Mouse (Mus musculus) MN1 (cell line): ENCODE measurements around the gene Acads.

Experiments used
- DNase-seq: peaks from one replicate; pipeline ENCODE4 v3.0.0-alpha.2; 2016; ENCODE audit warnings: low spot score

Gene Acads

DNA sequence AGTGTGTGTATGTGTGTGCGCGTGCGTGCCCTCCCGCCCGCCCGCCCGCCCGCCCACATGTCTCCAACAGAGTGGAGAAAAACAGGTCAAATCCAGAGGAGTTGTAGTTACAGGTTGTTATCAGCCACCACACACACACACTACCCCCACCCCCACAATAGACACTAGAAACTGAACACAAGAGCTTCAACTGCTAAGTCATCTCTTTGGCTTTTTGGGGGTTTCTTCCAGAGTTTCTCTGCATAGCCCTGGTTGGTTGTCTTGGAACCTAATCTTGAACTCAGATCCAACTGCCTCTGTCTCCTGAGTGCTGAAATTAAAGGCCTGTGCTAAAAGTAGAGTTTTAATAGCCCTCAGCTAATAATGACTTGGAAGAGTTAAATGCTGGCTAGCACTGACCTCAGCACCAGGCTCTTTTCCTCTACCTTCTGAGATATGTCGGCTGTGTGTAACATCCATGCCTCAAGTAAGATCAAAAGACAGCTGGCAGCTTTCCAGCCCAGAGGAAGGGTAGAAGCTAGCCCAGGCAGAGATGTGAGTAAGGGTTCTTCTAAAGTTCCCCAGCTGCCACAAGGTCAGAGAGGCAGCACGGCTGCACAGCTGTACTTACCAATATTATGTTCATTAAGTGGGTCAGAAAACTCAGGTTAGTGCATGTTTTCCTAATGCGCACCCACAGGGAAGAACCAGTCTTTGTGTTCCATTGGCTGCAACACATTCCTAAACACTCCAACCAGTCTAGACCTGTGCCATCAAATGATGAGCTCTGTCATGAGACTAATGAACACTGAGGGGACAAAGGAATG lies 47.8 kb downstream of the Acads start:
- DNase-seq, result no peak

DNA sequence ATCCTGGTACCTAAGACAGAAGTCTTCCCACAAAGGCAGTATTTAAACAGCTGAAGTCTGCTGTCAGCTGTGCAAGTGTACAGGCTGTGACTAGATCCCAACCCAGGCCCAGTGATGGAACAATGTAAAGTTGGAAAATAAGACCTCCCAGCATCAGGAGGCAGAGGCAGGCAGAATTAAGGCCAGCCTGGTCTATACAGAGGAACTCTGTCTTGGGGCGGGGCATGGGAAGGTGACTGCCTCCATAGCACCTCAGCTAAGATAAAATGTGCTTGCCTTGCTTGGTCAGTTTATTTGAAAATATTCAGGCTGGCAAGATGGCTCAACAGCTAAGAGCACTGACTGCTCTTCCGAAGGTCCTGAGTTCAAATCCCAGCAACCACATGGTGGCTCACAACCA lies 48.7 kb downstream of the Acads start:
- DNase-seq, result no peak

DNA sequence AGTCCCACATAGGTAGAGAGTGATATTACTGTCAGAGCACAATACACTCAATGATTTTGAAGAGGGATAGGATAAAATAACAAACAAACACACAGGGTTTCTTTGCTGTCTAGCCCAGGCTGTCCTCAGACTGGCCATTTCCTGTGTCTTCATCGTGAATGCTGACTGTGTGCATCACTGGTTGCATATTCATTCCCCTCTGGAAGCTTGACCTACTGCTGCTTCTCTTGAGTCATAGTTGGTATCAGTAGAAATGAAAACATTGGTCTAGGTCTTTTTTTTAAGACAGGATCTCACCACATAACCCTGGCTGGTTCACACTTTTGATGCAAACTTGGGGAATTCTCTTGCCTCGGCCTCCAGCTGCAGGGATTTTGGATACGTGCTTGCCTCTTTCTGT lies 49.5 kb downstream of the Acads start:
- no peak for DNase-seq

DNA sequence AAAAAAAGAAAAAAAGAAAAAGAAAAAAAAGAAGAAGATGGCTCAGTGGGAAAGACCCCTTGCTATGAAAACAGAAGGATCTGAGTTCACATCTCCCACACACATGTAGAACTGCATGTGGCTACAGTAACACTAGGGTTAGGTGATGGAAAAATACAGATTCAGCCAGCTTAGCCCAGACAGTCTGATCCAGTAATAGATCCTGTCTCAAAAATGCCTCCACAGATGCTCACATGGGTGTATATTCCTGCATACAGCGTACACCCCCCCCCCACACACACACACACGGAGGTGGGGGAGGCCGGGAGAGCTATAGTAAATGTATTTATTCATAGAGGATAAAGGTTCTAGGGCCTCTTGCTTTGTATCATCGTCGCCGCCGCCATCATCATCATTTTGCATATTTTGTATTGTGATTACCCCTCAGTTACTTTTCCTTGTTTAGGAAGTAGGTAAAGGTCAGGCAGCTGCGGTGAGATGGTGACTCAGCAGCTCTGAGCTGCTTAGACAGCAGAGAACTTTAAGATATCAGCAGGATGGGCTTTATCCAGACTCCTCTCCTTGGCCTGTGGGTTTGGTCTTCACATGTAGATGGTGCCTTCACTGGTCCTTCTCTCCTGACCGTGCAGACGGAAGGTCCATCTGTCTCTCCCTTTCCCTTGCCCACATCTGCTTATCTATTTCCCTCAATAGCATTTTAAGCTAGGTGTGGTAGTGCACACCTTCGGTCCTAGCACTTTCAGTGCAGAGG lies 50.3 kb downstream of the Acads start:
- DNase-seq, result no peak

DNA sequence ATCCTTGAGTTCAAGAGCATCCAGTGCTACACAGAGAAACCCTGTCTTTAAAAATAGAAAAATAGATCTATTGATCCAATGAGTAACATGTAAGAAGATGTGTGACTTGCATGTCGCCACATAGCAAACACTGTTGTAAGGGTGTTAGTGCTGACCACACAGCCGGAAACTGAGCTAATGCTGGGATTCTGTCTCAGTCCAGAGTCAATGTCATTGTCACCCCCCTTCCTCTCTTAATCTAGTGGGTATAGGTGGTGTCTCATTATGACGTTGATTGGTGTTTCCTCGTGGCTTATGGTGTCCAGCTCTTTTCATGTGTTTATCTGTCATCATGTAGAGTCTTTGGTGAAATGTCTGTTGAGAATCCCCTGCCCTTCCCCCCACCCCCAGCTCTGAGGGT lies 52.9 kb downstream of the Acads start:
- no peak for DNase-seq

DNA sequence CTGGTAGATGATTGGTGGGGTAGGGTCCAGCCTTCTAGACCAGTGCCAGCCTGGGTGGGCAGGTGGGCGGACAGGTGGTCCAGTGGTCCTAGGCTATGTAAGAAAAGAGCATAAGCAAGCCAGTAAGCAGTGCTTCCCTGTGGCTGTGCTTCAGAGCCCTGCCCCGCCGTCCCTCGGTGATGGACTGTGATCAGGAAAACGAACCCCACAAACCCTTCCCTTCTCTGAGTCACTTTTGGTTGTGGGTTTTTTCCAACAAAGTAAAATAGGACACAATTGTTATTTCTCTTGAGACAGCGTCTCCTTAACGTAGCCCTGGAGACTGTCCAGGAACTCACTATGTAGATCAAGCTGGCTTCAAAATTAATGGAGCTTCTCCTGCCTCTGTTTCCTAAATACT lies 55.8 kb downstream of the Acads start:
- no peak for DNase-seq

DNA sequence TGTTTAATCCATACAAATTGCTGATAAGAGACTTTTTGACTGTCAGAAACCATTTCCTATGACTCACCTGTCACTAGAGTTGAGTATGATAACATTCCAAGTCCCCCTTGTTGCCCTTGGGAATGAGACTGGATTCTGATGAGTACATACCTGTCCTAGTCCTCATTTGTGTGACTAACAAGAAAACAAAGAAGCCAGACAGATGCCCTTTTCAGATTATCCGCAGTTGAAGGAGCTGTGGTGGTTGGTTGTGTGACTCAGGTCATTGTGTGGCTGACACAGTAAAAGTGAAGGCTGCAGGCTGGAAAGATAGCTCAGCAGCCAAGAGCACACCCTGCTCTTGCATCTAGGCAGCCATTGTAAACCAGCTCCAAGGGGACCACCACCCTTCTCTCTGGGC lies 56.6 kb downstream of the Acads start:
- no peak for DNase-seq

DNA sequence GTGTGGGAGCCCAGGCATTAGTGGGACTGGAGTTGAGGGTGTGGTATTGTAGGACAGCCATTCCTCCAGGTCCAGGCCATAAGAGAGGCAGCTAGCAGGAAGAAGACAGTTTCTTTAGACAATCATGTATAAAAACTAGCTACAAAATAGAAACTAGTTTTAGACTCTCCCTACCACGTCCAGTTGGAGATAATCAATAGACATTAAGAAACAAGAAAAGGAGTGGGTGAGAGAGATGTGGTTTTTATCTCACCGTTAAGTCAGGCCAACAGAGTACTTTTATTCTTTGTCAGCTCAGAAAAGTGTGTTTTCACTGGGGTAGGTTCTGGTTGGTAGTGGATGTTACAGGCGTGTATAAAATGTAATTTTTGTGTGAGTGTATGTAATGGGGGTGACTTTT lies 58.2 kb downstream of the Acads start:
- no peak for DNase-seq
